Mouse (Mus musculus): ENCODE measurements around the gene Foxn1.
A peak's percentile ranks its signal among the peaks of the same experiment; 100 is the strongest.

Gene Foxn1

DNA sequence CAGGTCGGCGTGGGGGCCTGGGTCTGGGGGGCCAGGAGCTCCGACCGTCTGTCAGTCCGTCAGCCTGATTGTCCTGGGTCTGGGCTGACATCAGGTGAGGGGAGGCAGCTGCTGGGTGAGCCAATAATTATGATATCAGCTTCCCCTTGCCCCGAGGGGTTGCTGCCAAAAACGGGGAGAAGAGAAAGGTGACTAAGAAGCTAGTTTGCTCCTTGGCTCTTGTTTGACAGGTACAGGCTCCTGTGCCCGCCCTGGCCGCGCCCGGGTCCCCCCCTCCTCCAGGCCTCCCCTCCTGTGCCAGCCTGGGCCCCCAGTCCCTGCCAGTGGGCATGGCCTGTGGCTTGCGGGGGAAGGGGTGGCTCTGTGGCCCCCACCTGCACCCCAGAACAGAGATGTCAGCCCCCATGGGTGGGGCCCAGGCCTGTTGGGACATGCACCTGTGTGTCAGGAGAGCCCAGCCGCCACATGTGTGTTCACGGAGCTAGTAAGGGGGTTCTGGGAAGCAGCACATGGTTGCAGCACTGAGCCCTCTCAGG is at the start of gene Foxn1:
Foxn1 (minus strand) TSS at position 51 of the 536 bp plus-strand sequence.
- no peak for DNase-seq (ENCODE audit: low spot score)

DNA sequence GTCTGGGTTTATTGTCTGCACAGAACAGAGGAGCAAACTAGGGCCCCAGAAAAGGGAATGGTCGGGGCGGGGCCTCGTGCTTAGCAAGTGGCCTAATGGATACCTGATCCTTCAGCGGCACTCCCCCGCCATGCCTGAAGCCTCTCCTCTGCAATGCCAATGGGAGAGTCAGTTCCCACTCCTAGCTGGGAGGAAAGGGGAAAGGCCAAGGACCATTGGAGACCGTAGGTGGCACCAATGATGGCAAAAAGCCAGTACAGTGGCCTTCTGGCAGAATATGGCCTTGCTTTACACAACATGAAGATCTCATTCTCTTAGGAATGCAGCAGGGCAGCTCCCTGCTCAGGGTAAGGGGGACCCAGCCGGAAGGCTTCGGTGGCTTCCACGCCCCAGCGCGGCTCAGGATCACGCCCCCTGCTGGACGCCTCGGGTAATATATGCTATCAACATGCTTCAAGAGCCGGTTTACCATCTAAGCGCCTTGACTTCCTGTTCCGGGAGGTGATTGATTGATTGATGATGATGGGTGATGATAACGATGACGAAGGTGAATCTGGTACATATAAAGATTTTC is 49.5 kb upstream of the Foxn1 start:
- DNase-seq (ENCODE audit: low spot score): peak; percentile 10

DNA sequence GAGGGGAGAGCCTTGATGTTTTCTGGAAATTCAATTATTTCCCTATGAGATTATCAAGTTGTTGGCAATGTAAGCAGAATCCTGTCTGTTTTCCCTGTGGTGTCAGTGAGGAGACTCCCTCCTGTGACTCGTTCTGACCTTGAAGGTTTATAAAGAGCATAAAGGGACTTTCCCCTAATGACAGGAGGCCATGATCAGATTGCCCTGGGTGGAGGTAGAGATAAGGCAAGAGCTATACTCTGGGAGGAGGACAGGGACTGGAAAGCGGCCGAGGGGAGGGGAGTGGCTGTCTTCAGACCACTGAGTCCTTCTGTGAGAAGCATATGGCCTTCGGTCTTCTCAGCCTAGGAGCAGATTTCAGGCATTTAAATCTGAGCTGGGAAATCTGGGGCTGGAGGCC is 47.7 kb upstream of the Foxn1 start:
- DNase-seq (ENCODE audit: low spot score): no peak

DNA sequence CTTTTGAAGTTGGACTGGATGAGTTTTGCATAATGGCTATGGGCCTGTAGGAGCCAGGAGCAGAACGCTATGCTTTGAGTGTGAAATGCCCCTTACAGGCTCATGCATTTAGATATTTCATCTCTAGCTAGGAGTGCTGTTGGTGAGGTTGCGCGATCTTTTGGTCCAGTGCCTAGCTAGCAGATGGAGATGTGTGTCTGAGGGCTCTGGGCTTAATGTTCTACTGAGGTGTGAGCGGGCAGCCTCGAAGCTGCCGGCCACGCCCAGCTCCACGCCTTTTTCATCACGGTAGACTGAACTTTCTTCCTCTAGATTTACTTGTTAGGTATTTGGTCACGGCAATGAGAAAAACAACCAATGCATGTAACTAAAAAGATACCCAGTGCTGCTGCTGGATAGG is 44.8 kb upstream of the Foxn1 start:
- DNase-seq (ENCODE audit: low spot score): no peak

GRCm38 (mm10) chr11:78430195-78430878 is 44.0 kb upstream of the Foxn1 start:
- no peak for DNase-seq (ENCODE audit: low spot score)

DNA sequence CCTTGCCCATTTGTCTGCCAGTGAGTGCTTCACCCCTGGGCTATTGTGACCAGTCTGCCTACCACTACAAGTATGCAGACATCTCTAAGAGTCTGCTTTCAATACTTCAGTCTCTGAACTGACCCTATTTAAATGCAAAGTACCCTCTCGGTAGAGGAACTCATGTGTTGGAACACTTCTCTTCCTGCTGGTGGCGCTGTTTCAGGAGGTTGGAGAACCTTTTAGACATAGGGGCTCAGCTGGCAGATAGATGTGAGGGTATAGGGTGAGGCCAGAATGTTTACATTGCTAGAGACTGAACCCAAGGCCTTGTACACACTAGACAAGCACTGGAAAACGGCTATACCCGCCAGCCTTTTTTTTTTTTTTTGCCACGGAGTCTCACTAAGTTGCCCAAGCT is 42.0 kb upstream of the Foxn1 start:
- DNase-seq (ENCODE audit: low spot score): no peak

DNA sequence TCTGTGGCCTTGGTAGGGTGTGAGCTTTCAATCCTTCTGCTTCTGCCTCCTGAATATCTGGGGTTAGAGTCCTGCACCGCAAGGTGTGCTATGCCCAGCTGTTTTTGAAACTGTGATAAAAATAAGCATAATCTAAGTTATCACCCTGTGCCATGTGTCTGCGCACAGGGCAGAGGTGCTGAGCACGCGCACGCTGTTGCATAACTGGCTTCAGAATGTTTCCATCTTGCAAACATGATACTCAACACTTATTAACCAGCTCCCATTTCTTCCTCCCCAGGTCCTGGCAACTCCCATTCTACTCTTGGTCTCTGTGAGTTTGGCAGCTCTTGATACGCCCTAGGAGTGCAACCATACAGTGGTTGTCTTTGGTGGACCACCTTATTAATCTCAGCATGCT is 41.3 kb upstream of the Foxn1 start:
- DNase-seq (ENCODE audit: low spot score): no peak

GRCm38 (mm10) chr11:78425572-78425971 is 39.2 kb upstream of the Foxn1 start:
- DNase-seq (ENCODE audit: low spot score): no peak

DNA sequence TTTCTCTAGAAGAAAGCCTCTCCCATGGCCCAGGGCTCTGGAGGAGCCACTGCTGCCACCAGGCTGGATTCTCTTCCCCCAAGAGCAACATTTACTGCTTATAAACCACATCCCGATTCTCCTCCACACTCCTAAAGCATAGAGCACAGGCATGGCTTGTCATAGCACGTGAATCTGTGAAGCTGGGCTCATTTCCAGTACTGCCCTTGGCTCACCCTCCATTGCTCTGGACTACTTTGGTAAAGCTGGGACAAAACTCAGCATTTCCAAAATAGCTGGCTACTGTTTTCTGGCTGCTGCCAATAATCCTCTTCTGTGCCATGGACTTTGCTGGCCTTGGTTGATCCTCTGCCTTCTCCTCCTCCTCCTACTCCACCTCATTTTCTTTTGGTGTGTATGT is 38.0 kb upstream of the Foxn1 start:
- no peak for DNase-seq (ENCODE audit: low spot score)

- no peak for DNase-seq (ENCODE audit: low spot score)
These were observed 35.9 kb upstream of the Foxn1 start, which contains the start of gene Slc13a2 for GRCm38 (mm10) chr11:78422055-78422819. TSS of gene Slc13a2 (minus strand) at chr11:78422217.

DNA sequence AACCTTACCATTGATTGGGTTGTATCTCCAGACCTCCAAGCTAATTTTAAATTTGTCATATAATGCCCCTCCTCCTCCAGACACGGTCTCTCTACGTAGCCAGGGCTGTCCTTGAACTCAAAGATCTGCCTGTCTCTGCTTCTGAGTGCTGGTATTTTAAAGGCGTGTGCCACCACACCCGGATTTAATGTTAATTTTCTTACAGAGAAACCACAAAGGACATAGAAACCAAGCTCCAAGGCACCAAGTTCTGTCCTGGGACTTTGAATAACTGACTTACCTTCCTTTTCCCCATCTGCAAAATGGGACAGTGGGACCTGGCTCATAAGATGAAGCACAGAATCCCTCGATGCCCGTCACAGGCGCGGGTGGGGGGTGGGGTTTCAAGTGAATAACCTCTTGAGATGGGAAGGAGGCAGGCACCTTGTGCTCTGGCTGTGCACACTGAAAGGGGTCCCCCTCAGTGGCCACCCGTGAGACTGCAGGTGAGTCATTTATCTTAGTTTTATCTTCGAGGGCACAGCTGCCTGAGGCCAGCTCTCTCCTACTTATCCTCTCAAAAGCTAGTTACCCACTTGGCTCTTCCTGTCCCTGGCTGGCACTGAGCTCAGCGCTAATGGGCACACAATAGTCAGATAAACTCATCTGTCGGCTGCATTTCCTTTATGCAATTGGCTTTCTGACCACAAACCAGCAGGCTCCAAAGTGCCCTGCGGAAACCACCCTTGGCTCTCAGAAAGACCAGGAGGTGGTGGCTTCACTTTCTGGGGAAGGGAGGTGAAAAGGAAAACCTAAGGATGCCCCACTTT is 35.0 kb upstream of the Foxn1 start:
- no peak for DNase-seq (ENCODE audit: low spot score)

DNA sequence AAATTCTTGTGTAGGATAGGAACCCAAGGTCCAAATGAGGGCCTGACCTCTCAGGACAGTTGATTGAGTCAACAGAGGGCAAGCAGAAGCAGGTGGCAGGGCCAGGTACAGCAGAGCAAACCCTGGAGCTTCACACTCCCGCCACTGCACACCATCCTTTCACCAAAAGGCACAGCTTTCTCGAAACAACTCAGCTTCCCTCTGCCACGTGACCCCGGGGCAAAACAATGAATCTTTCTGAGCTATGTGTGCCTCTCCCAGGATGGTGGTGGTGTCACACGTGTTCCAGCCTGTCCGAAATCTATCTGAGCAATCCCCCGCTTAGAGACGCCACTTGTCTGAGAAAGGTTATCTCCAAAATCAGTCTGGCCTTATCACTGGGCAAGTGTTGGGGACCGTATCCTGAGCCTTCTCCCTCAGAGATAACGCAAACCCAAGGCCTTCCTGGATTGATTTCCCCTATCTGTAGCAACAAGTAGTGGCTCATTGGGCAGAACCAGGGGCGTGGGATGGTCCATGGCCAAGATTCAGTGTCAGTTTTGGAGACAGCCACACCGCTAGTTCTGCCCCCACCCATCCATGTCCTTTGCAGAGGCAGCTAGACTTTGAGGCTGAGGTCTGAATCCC is 34.0 kb upstream of the Foxn1 start:
- DNase-seq (ENCODE audit: low spot score): no peak

DNA sequence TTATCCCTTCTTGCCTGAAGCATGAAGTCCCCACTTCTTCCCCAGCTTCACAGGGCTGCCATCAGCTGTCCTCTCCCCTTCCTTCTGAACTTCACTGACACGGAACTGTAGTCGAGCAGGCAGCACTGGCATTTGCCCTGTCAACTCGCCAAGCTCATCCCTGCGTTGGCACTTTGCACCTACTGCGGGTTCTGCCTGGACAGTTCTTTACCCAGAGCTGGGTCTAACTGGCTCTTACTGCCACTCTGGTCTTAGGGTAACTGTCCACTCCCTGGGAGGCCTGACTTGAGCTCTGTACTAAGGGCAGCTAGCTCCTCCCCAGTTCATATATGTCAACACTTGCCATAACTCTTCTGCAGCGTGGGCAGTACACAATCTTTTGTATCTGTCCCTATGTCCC is 30.5 kb upstream of the Foxn1 start:
- DNase-seq (ENCODE audit: low spot score): no peak

GRCm38 (mm10) chr11:78412861-78413260 is 26.5 kb upstream of the Foxn1 start:
- DNase-seq (ENCODE audit: low spot score): no peak

GRCm38 (mm10) chr11:78412324-78412850 is 26.0 kb upstream of the Foxn1 start:
- no peak for DNase-seq (ENCODE audit: low spot score)

DNA sequence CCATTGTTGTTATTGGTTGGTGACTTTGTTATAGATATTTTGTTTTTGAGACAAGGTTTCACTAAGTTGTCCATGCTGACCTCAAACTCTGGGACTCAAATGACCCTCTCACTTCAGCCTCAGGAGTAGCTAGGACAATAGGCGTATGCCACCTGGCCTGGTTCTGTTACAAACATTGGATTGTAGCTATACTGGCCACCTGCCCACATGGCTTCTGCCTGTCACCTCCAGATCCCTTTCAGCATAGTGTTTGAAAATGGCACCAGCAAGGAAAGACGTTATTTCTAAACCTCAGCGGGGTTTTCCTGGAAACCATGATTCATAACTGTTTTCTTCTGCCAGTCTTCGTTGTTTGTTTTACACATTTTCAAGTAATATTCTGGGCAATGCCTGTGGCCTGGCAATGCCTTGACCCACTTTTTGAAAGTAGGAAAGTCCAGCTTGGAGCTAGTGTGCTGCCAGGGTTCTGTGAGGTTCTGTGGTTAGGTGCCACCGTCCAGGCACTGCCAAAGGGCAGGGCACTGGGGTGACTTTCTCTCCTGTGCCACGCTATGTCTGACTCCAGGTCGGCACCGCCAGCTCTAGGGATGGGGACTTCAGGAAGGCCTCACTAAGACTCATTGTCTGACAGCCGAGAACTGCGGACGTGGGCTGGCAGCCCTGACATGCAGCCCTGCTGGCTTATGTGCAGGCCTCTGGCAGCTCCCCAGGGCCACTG is 25.4 kb upstream of the Foxn1 start:
- no peak for DNase-seq (ENCODE audit: low spot score)

GRCm38 (mm10) chr11:78408256-78409240 is 22.2 kb upstream of the Foxn1 start:
- no peak for DNase-seq (ENCODE audit: low spot score)

DNA sequence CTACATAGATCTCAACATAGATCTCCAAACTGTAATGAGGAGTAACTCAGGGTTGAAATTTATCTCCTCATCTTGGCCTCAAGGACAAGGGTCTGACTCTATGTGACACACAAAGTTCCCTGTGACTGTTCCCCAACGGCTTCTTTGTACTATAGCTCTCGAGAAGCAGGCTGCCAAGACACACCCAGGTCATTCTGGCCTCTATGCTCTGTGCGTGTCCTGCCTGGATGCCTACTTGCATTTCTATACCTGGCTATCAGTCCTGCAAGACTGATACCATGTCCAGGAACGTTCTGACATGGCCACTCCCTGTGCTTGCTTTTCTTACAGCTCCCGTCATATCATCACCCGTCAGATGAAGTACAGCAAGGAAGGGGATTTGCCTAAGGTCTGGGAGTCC is 15.7 kb upstream of the Foxn1 start:
- DNase-seq (ENCODE audit: low spot score): no peak

GRCm38 (mm10) chr11:78401469-78401868 is 15.1 kb upstream of the Foxn1 start:
- DNase-seq (ENCODE audit: low spot score): no peak

- DNase-seq (ENCODE audit: low spot score): no peak
These were observed 14.6 kb upstream of the Foxn1 start for GRCm38 (mm10) chr11:78400936-78401335.
